Mouse (Mus musculus): ENCODE data around the gene Tmem63c. TPM values are rescaled to one million over a fixed set of nuclear protein-coding genes. Genes with fewer than 3 reads are reported as not detected.
A peak's percentile ranks its signal among the peaks of the same experiment; 100 is the strongest.

Gene Tmem63c
- total RNA-seq, 2 experiments from 2014 or later = 1.0 to 1.3 TPM

DNA sequence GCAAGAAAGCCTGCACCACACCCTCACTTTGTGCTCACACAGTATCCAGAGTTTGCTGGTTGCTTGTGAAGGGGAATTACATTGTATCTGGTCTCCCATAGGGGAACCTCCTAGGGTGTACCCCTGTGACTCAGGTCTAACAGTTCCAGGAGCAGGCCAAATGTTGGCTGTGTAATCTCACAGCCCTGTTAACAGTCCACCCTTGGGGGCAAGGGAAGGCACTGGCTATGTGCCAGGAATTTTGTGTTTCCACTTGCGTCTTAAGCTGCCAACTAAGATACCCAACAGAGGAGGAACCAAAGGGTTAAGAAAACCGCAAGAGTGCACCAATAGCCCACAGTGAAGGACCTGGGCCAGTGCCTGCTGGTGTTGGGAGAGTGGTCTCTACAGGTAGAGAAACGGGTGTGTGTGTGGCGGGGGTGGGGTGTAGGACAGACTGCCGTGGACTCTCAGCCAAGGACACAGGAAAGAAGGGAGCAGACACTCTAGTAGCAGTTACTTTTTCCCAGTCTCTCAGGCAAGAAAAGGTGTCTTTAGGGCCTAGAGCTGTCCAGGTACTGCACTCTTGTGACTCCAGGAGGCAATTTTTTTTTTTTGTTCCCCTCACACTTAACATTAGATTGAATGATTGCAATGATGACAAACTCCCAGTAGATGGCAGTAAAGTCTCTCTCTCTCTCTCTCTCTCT lies 20.8 kb upstream of the Tmem63c start:
- DNase-seq = no peak

DNA sequence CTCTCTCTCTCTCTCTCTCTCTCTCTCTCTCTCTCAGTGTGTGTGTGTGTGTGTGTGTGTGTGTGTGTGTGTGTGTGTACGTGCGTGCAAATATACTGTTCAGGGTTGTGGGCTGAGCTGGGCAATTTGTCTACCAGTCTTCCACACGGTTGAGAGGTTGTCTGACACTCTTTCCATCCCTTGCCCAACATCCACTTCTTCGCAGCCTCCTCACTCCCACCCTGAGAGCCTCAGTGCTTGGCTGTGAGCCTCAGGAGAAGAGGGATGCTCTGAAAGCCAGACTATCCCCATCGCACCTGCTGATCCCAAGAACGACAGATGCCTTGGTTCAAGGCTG lies 20.3 kb upstream of the Tmem63c start:
- DNase-seq = no peak

DNA sequence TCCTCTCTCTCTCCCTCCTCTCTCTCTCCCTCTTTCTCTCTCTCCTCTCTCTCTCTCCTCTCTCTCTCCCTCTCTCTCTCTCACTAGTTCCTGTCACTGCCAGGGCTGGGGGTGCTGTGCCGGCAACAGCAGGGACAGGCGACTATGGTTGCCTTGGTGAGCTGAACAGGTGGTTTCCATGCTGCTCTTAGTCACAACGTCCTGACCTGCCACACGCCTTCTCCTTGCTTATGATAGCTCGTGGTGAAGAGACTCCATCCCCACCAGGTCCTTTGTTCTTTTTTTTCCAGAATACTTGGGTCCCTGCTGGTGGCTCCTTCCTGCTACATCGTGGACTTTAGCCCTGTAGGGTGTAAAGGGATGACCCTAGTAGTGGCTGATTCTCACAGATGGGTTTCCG lies 18.9 kb upstream of the Tmem63c start:
- no peak for DNase-seq

DNA sequence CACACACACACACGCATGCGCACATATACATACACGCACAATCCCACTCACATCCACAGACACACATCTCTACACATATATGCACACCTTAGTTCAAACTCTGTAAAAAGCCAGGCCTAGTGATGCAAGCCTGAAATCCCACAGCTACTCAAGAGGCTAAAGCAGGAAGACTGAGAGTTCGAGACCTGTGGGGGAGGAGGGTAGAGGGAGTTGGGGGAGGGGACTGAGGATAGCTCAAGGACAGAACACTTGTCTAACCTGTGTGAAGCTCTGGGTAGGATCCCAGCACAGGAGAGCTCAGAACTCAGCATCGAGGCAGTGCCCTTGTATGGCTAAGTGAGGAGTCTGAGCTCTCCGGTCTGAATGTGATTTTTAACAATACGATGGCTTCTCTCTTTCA lies 18.3 kb upstream of the Tmem63c start:
- no peak for DNase-seq

DNA sequence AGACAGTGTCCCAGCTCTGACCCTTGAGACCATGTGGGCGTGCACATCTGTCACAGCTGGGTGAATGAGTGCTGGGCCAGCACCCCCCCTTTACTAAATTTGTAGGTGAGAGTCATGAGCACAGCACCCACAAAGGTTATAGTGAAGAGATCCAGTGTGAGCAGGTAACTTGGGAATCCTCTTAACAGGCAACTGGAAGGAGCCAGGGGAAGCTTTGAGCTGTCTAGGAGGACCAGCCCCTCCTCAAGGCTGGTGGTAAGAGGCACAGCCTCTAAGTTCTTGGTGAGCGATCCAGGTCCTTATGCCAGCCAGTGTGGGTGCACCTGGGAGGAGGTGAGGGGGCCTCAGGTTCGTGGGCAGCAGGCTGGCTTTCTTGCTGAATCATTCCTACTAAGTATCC lies 17.5 kb upstream of the Tmem63c start:
- DNase-seq = no peak

DNA sequence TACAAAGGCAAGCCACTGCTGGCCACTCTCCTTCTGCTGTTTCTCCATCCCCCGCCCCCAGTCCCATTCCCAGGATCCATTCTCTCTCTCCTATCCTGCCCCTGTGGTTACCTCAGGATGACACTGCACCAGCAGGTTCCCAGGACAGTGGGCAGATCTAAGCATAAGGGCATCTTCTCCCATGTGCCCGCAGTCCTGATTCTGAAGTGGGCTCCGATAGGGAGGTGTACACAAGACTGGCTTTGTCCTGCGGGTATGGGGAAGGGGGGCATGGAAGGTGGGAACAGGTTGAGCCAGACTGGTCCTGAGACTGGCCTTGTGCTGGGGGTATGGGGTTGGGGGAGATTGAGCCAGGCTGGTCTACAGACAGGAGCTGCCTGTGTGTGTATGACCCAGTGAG lies 16.5 kb upstream of the Tmem63c start:
- no peak for DNase-seq

DNA sequence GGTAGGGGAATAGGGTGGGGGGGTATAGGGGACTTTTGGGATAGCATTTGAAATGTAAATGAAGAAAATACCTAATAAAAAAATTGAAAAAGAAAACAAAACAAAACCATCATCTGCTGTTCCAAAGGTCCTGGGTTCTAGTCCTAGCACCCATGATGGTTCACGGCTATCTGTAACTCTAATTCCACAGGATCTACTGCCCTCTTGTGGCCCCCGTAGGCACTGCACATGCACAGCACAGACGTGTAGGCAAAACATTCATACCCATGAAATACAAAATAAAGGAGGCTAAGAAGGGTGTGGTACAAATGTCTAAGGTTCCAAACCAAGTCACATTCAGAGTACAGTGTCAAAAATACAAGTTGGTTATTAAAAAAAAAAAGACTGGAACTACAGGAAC lies 4.1 kb upstream of the Tmem63c start:
- DNase-seq = peak; percentile 18 to 22

DNA sequence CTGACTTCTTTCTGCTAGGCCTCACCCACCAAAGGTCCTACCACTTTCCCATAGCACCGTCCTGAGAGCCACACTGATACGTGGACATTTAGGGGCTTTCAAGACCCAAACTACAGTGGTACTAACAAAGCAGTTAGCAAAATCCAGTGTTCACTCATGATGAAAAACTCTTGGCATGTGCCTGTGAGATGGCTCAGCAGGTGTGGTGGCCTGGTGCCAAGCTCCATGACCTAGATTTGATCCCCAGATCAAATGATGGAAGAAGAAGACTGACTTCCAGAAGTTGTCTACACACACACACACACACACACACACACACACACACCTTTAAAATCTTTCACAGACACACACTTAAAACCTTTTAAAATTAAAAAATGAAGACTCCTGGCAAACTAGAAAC lies 2.4 kb upstream of the Tmem63c start:
- DNase-seq = no peak

DNA sequence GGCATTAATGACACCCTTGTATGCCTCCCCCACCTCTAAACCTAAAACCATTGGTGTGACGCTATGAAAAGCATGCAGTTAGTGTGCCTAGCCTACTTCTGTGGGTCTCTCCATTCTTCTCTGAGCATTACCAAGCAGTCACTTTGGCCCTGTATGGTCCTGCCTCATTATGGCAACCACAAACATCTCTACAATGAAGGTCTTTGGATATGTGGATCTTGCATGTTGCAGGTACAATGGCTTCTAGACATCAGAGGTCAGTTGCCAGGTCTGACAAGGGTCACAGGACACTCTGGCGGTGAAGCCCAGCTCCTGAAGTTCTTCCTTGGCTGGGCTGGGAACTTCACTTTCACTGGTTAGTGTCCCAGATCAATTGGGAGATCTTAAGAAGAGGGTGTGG lies 866 bp downstream of the Tmem63c start:
- no peak for DNase-seq

DNA sequence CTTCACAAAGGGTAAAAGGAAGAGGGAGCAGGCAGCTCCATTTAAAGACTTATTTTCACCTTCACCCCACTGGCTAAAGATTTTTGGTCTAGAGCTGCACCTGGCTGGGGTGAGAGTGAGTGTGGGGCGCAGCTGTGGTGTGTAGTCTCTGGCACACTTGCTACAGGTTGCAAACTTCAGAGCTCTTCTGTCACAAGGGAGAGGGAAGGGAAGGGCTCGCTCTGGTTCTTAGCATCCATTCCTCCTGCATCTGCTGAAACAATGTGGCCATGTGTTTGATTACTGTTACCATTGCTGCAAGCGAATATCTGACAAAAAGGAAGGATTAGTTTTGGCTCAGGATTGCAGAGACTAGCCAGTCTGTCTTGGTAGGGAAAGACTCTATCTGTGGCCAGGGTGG lies 2.3 kb downstream of the Tmem63c start:
- no peak for DNase-seq

DNA sequence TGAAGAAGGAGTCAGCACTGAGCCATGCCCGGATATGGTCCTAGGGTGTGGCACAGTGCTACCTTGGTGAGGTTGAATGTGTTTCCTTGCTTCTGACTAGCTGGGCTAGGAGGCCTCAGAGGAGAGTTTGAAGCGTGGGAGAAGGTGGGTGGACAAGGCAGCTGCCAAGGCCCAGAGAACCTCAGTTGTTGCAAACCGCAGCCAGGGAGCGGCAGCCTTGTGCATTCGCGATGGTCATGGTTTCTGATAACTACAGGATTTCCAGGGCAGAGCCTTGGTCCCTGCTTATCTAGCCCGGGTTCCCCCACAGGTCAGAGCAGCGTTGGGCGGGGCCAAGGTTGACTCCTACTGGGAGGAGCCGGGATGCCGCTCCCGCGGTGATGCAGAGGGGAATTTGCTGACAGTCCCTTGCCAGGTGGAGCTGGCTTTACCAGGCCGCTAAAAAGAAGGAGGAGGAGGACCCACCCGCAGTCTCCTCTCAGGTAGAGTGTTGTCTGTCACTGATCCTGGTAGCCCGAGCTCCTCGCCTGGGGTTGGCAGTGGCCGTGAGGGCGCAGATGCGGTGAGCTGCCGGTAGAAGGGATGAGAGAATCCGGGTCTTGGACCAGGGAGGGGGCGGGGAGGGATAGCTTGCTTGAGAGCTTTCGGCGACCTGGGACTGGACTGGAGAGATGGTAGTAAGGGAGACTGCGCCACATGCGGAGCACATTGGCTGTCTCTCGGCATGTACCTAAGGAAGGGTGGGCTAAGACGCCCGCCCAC lies 5.2 kb downstream of the Tmem63c start:
- DNase-seq = peak; percentile 22 to 29

DNA sequence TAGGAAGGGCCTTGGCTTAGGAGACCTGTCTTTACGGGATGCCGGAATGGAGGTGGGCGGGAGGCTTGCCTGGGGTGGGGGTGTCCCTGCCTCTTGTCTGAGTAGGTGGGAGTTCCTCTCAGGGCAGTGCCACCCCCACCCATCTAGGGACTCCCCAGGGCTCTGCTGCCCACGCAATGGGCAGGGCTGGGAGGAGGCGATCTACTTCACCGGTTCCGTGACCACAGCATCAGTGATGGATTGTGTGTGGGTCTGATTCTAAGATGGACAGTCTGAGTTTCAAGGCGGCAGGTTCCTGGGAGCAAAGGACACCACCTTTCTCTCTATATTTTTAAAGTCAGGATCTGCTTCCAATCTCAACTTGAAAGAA lies 5.7 kb downstream of the Tmem63c start:
- DNase-seq = no peak

DNA sequence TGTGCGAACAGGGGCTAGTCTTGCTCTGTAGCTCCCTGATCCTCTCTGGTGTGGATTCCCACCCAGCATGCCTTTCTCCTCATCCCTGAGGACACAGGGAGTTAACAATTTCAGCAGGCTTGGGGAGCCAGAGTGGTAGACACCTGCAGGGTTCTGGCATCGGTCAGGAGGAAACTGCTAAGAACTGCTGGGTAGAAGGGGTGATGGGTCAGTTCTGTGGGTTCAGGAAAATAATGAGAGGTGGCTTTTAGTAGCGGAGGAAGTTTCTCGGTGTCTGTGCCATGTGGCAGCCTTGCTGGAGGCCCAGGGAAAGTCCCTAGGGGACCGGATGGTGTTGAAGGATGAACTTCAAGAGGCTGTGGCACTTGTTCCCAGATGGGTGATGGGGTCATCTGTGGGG lies 6.3 kb downstream of the Tmem63c start:
- DNase-seq = no peak

DNA sequence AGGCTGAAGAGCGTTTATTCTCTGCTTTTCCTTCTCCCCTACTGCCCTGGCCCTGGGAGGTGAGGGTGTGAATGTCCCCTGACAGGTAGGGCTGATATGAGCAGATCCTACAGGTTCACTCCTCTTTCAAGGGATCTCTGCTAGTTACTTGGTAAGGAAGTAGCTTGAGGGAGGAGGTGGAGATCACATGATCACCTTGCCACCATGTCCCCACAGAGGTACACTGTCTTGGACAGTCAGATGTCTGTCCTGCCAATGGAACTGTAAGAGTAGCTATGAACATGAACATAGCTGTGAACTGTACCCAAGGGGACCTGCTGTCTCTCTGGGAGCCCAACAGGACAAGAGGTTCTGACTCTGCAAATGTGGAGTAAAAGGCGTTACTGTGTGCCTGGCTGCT lies 6.9 kb downstream of the Tmem63c start:
- no peak for DNase-seq

DNA sequence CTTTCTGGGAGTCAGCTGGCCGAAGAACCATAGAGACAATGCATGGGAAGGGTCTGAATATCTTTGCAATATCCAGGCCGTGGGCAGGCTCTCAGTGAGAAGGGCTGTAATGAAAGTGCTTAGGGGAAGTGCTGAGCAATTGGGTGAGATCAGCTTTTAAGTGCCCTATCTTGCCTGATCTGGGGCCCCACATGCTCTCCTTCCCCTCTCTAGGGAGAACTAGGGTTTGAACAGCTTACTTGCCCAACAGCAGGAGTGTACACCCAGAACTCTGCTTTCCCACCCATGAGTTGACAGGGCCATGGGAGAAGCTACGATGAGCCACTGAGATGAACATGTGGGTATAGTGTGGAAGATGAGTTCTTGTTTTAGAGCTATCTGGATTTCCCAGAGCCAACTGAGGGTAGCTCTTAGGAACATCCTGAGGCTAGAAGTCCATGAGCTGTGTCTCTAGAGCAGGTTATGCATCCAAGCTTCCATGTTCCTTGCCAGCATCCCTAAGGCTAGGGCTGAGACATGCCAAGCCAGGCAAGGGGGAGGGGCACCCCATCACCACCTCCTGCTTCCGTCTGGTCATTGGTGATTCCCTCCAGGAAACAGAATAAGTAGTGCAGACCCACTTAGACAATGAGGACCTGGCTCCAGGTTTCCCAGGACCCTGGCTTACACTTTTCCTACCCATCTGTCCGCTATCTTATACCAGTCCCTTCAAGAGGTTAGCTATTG lies 8.3 kb downstream of the Tmem63c start:
- DNase-seq = no peak

DNA sequence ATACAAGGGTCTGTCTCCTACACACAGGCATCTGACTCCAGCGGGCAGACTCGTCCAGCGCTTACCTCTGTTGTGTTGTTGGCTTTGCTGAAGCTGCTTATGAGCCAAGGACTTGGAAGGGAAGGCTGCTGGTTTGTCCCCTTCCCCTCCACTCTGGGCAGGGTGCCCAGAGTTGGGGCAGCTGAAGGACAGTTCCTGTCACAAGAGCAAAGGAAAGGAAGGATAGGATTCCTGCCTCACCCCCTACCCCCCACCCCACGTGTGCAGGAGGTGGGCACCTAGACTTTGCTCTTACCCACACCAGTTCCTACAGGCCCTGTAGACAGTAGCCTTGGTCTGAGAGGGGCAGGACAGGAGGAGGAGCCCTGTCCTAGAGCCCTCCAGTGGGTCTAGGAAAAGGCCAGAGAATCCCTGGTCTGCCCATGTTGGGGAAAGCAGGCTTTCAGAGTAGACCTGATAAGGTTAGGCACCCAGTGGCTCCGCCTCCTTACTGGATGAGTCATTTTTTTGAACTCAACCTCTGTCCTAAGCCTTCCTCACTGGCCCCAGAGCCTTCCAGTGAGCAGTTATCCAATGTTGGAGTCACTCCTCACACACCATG lies 10.1 kb downstream of the Tmem63c start:
- DNase-seq = peak; percentile 17 to 26

DNA sequence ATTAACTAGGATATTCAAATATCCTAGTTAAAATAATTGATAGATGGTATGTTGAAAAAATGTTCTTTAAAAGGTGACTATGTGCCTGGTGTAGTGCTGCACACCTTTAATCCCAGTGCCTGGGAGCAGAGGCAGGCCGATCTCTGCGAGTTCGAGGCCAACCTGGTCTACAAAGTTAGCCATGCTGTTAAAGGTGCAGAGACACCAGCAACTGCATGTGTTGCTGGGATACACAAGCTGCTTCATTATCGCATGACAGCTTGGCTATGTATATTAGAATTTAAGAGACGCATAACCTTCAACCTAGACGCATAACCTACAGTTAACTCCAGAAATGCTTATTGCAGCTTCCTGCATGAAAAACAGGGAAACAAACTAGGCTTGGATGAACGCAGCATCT lies 15.5 kb downstream of the Tmem63c start:
- DNase-seq = no peak

DNA sequence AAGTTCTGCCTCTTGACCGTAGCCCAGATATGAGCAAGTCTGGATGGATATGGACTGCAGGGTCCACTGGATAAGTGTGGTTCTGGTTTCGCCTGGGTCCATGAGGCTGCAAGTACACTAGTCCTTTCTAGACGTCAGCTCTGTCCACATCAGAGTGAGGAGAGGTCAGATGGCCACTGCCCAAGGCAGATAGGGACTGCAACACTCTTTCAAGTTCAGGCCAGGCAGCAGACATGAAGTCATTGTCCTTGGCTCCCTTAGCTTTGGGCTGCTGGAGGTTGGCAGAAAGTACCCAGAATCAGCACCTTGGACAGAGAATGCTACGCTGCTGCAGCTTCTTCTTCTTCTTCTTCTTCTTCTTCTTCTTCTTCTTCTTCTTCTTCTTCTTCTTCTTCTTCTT lies 19.0 kb downstream of the Tmem63c start:
- DNase-seq = peak; percentile 38 to 56

DNA sequence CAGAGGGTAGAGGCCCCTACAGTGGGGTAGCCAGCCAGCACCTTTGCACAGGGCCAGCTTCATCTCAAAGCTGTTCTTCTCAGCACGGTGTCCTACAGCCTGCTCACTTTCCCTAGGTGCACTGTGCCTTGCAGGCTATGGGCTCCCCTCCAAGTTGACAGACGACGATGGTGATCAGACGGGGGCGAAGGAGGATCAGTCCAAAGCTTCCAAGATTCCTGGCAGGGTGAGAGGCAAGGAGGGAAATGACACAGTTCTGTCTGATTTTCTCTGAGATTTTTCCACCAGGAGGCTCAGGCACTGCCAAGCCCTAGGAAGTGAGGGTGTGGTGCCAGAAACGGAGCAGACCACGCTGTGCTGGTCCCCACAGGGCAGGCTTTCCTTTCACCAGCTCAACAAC lies 19.7 kb downstream of the Tmem63c start:
- DNase-seq = no peak

DNA sequence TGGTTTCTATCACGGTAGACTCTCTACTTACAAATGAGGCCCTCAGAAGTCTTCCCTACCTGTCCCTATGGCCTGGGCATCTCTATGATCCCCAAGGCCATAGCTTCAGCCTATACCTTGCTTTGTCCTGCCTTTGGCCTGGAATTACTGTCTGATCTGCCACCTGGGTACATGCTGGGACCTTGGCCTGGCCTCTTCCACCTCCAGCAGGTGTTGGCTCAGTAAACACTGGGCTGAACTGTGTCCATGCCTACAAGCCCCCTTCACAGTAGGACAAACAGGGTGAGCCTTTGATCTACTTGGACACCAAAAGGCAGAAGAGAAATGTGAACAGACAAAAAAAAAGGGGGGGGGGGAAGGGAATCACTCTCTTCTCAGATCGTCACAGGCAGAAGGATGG lies 21.3 kb downstream of the Tmem63c start:
- DNase-seq = no peak

DNA sequence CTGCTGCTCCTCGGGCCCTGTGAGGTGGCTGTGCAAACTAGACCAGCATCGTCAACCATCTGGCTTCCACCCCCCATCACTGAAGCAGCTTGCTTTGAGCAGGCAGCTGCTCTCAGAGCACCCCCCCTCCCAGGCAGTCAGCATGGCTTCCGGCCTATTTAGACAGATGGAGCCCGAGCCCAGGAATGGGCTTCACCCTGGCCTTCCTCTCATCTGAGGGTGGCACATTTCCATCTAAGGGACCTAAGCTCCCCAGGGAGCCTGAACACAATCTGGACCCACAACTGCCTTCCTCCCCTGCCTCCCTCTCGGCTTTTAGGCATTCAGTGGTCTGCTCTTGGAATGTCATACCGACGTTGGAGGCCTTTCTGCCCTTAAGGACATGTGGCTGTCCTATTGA lies 22.1 kb downstream of the Tmem63c start:
- no peak for DNase-seq

DNA sequence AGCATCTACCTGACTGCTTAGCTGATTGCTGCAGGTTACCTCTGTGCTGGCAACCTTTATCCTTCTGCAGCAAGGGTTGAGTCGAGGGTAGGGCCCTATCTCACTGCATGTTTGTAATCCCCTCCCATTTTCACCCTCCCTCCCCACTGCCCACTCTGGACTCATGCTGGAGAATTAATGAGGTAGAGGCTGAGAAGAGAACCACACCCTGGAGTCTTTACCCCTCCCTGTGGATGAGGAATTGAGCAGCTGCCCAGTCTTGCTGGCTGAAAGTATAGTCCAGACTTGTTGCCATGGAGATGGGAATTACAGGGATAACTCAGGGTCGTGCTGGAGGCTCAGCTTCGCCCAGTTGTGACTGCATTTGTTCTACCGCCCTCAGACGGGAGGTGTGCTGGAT lies 23.6 kb downstream of the Tmem63c start:
- no peak for DNase-seq

DNA sequence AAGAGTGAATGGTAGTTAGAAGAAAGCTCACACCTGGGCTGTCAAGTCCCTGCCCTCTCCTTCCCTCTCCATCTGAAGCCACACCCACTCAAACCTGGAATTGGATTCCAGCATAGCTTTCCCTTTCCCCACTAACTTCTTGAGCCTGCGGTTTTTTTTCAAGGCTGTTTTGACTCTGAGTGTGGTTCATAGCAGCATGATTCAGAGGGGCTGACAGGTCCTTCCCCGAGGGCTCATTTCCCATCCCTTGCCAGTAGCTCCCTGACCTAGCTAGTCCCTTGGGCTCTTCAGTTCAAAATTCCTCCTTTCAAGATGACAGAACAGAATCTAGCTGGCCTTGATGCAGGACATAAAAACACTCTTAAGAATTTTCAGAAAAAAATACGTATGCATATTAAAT lies 26.4 kb downstream of the Tmem63c start:
- DNase-seq = no peak

Measured in adrenal gland, postnatal 36 days (tissue).